Mouse (Mus musculus) c-Kit-positive CD71-positive TER-119-positive erythroid progenitor cells, embryonic 14.5 days (primary cell): ENCODE results near the gene Vsig10.
"Not testable (repeated sequence)": the region's sequence is repeated elsewhere in the genome, so short reads cannot be mapped to it uniquely, and the experiment has no call there.

ENCODE experiments used
- DNase-seq: peaks from one replicate; pipeline ENCODE4 v3.0.0-alpha.2; 2013; ENCODE audit warnings: low spot score

Vsig10 gene

GRCm38 (mm10) chr5:117303691-117304579 lies 14.9 kb upstream of the Vsig10 start:
- no peak for DNase-seq

- peak; percentile 64 for DNase-seq
Observed at GRCm38 (mm10) chr5:117304947-117305346, 13.9 kb upstream of the Vsig10 start.

- no peak for DNase-seq
Observed at GRCm38 (mm10) chr5:117305754-117306153, 13.1 kb upstream of the Vsig10 start.

- DNase-seq: no peak
Observed at GRCm38 (mm10) chr5:117306826-117307225, 12.1 kb upstream of the Vsig10 start.

- DNase-seq: peak; percentile 57
Observed at GRCm38 (mm10) chr5:117307699-117308098, 11.2 kb upstream of the Vsig10 start.

GRCm38 (mm10) chr5:117313420-117313819 lies 5.5 kb upstream of the Vsig10 start:
- peak; percentile 43 for DNase-seq

- DNase-seq: no peak
Observed at GRCm38 (mm10) chr5:117313909-117314308, 5.0 kb upstream of the Vsig10 start.

- DNase-seq: no peak
Observed at GRCm38 (mm10) chr5:117314587-117315428, 4.1 kb upstream of the Vsig10 start.

GRCm38 (mm10) chr5:117323751-117324150 lies 4.9 kb downstream of the Vsig10 start:
- DNase-seq: no peak

GRCm38 (mm10) chr5:117326408-117326807 lies 7.5 kb downstream of the Vsig10 start:
- no peak for DNase-seq

- no peak for DNase-seq
Observed at GRCm38 (mm10) chr5:117330457-117330856, 11.6 kb downstream of the Vsig10 start.

- no peak for DNase-seq
Observed at GRCm38 (mm10) chr5:117337999-117338398, 19.1 kb downstream of the Vsig10 start.

GRCm38 (mm10) chr5:117338503-117338902 lies 19.6 kb downstream of the Vsig10 start:
- DNase-seq: no peak

GRCm38 (mm10) chr5:117340081-117340480 lies 21.2 kb downstream of the Vsig10 start:
- no peak for DNase-seq

GRCm38 (mm10) chr5:117341896-117342295 lies 23.0 kb downstream of the Vsig10 start:
- no peak for DNase-seq

- DNase-seq: not testable (repeated sequence)
Observed at GRCm38 (mm10) chr5:117344496-117344895, 25.6 kb downstream of the Vsig10 start.

GRCm38 (mm10) chr5:117345432-117345976 lies 26.6 kb downstream of the Vsig10 start:
- no peak for DNase-seq

- no peak for DNase-seq
Observed at GRCm38 (mm10) chr5:117346281-117346680, 27.4 kb downstream of the Vsig10 start.

GRCm38 (mm10) chr5:117347011-117347410 lies 28.1 kb downstream of the Vsig10 start:
- no peak for DNase-seq

- DNase-seq: no peak
Observed at GRCm38 (mm10) chr5:117347838-117348237, 29.0 kb downstream of the Vsig10 start.

- DNase-seq: peak; percentile 65
Observed at GRCm38 (mm10) chr5:117348279-117348678, 29.4 kb downstream of the Vsig10 start.

- no peak for DNase-seq
Observed at GRCm38 (mm10) chr5:117354121-117354520, 35.2 kb downstream of the Vsig10 start.
